Mouse (Mus musculus) limb, embryonic 14.5 days (tissue): Measurements from ENCODE around the gene D5Ertd579e. TPM values are rescaled to one million over a fixed set of nuclear protein-coding genes. Genes with fewer than 3 reads are reported as not detected.

Experiments used
- ATAC-seq: fragments of 200-750 bp; cut with Nextera tagmentation; 2 replicates; pipeline ENCODE4 v1.8.0; 2017; ENCODE audit warnings: low read depth, moderate number of reproducible peaks, moderate TSS enrichment; ENCODE audit not compliant: low FRiP score
- DNase-seq: peaks from one replicate; pipeline ENCODE4 v3.0.0-alpha.2; 2015; ENCODE audit warnings: low spot score
- H3K27ac ChIP-seq: fragments of 300-500 bp; sonication (generic); replicated peaks from 2 replicates; pipeline ENCODE4 v1.5.1; 2014; ENCODE audit warnings: low read depth, mild to moderate bottlenecking, low read length, moderate library complexity, mixed read lengths
- H3K27me3 ChIP-seq: fragments of 300-500 bp; sonication (generic); 2 replicates; pipeline ENCODE4 v1.6.1; 2014; ENCODE audit warnings: low read length, mixed read lengths; ENCODE audit not compliant: control insufficient read depth, insufficient read depth
- H3K36me3 ChIP-seq: fragments of 300-500 bp; sonication (generic); 2 replicates; pipeline ENCODE4 v1.6.1; 2014; ENCODE audit warnings: mild to moderate bottlenecking, low read length, moderate library complexity, mixed read lengths; ENCODE audit not compliant: control insufficient read depth, insufficient read depth
- H3K4me1 ChIP-seq: fragments of 300-500 bp; sonication (generic); 2 replicates; pipeline ENCODE4 v1.6.1; 2014; ENCODE audit warnings: antibody characterized with exemption, low read length, mixed read lengths; ENCODE audit not compliant: control insufficient read depth, insufficient read depth
- H3K4me2 ChIP-seq: fragments of 300-500 bp; sonication (generic); replicated peaks from 2 replicates; pipeline ENCODE4 v1.6.1; 2014; ENCODE audit warnings: low read depth, mild to moderate bottlenecking, low read length, moderate library complexity; ENCODE audit not compliant: severe bottlenecking
- H3K4me3 ChIP-seq: fragments of 300-500 bp; sonication (generic); replicated peaks from 2 replicates; pipeline ENCODE4 v1.5.1; 2014; ENCODE audit warnings: low read length
- H3K9ac ChIP-seq: fragments of 300-500 bp; sonication (generic); 2 replicates; pipeline ENCODE4 v1.6.1; 2014; ENCODE audit warnings: mild to moderate bottlenecking, low read depth, low read length, moderate library complexity; ENCODE audit not compliant: severe bottlenecking
- H3K9me3 ChIP-seq: fragments of 300-500 bp; sonication (generic); 2 replicates; pipeline ENCODE4 v1.6.1; 2016; ENCODE audit warnings: low read length; ENCODE audit not compliant: control insufficient read depth
- POLR2A ChIP-seq: fragments of 200-500 bp; IDR thresholded peaks from 2 replicates; pipeline ENCODE4 v1.8.0; 2012; ENCODE audit warnings: inconsistent platforms, mild to moderate bottlenecking, moderate library complexity, borderline replicate concordance; ENCODE audit not compliant: insufficient read depth, insufficient read length; ENCODE audit errors: extremely low read depth
- WGBS: fragments of 180-500 bp; shearing (Covaris S2); extraction: QIAGEN DNeasy Blood & Tissue Kit; methylation state at CpG from one replicate; pipeline ENCODE4 v1.1.7; 2014; 5-methylcytosine and 5-hydroxymethylcytosine counted together
- polyA plus RNA-seq, 2 experiments: library from polyadenylated mRNA; depleted of rRNA in 1 of 2; stranded (reverse) in 1 of 2; unstranded in 1 of 2; fragments of >200 nt; fragmentation: Nextera tagmentation in 1 of 2; extraction: Ambion mirVana in 1 of 2; gene quantifications; 2 replicates each; pipeline versions ENCODE4 v1.2.1 to v1.2.3; 2012 to 2014

Gene D5Ertd579e
- polyA plus RNA-seq, 2 experiments = 20.8 to 21.6 TPM

DNA sequence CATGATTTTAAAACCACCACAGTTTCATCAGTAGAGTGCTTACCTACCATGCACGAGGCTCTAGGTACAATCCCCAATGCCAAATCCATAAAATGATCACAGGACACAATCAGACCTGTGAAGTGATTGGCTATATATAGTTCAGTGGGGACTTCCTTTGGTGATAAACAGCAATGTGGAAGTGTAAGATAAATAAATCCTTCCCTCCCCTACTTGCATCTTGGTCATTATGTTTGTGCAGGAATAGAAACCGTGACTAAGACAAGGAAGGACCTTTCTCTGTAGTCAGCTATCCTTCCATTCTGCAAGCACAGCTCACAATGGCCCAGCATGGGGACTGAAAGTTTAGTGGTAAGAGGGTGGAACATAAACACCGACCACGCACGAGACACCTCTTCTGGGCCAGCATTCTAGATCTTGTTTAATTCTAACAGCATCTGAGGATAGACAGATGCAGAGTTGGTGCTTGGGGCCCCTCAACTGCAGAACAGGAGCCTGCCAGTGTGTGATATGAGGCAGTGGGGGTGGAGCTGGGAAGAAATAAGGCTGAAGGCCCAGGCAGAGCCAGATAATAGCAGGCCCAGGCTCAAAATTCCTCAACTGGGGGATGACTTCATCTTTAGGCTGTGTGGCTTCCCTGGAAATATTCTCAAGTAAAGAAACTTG lies 25.0 kb upstream of the D5Ertd579e start:
- no peak for TF ChIP-seq POLR2A
- no peaks in the 10 kb centered on the region for H3K27me3 ChIP-seq
- WGBS = 74% methylated on average over 5 of the region's 5 CpGs
- no peak overlapping the region for H3K4me2 ChIP-seq
- no peaks in the 10 kb centered on the region for H3K9me3 ChIP-seq
- ATAC-seq (no peak), DNase-seq (no peak)
- no peak overlapping the region for H3K4me3 ChIP-seq
- no peaks in the 10 kb centered on the region for H3K36me3 ChIP-seq
- no peak overlapping the region for H3K9ac ChIP-seq
- H3K4me1 ChIP-seq = no peaks in the 10 kb centered on the region
- no peak overlapping the region for H3K27ac ChIP-seq

DNA sequence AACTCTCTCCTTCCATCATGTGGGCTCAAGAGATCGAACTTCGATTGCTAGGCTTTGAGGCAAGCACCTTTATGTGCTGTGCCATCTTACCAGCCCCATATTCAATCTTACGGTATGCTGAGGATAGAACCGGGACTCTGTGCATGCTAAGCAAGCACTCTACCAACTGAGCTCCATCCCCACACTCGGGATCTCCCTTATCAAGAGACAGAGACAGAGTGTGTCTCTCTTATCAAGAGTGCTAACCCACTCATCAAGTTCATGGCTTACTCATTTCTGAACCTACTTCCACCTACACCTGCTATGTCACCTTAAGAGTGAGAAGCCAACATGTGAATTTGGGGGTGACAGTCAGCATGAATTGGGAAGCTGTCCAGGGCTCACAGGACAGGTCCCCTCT lies 24.4 kb upstream of the D5Ertd579e start:
- DNase-seq (no peak), ATAC-seq (no peak)
- no peak overlapping the region for H3K4me2 ChIP-seq
- H3K4me1 ChIP-seq = no peaks in the 10 kb centered on the region
- H3K36me3 ChIP-seq = no peaks in the 10 kb centered on the region
- WGBS = 83% methylated on average over 5 of the region's 5 CpGs
- no peak overlapping the region for H3K27ac ChIP-seq
- H3K9me3 ChIP-seq = no peaks in the 10 kb centered on the region
- no peak overlapping the region for H3K9ac ChIP-seq
- no peak for TF ChIP-seq POLR2A
- no peaks in the 10 kb centered on the region for H3K27me3 ChIP-seq
- H3K4me3 ChIP-seq = no peak overlapping the region

DNA sequence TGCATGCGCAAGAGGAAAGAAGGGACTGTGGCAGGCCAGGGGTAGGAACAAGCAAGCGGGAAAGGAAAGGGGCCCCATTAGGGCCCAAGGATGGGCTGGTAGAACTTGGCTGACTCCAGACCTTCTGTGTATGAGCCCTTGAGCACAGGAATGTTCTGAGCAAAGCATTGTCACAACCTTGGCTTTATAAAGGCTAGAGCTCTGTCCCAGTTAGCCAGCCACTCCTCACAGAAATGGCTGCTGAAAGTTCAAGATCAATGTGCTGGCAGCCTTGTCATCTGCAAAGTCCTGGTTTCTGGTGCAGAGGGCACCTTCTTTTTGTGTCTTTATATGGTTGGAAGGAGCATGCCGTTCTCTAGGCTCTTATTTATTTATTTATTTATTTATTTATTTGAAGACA lies 23.8 kb upstream of the D5Ertd579e start:
- H3K27ac ChIP-seq = no peak overlapping the region
- no peaks in the 10 kb centered on the region for H3K36me3 ChIP-seq
- H3K9ac ChIP-seq = no peak overlapping the region
- H3K4me1 ChIP-seq = no peaks in the 10 kb centered on the region
- WGBS = 84% methylated on average over 3 of the region's 3 CpGs
- no peaks in the 10 kb centered on the region for H3K27me3 ChIP-seq
- TF ChIP-seq POLR2A = no peak
- no peak overlapping the region for H3K4me2 ChIP-seq
- no peak overlapping the region for H3K4me3 ChIP-seq
- H3K9me3 ChIP-seq = no peaks in the 10 kb centered on the region
- DNase-seq (no peak), ATAC-seq (no peak)

DNA sequence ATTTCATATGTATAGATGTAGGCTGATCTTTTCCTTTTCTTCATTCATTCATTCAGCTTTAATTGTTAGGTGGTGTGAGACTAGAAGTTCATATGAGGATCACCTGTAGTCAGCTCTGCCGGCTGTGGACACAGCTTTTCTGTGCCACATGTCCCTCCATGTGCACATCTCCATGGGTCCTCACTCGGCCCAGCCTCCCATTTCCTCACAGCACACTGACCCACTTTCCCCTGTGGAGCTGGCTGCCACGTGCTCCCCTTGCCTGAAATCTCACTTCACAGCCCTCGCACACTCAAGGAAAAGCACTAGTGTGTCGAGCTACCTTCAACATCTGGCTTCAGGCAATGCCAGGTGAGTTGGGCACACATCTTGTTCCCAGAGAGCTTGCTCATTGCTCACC lies 23.3 kb upstream of the D5Ertd579e start:
- TF ChIP-seq POLR2A = no peak
- WGBS = 77% methylated on average over 5 of the region's 5 CpGs
- ATAC-seq = no peak

DNA sequence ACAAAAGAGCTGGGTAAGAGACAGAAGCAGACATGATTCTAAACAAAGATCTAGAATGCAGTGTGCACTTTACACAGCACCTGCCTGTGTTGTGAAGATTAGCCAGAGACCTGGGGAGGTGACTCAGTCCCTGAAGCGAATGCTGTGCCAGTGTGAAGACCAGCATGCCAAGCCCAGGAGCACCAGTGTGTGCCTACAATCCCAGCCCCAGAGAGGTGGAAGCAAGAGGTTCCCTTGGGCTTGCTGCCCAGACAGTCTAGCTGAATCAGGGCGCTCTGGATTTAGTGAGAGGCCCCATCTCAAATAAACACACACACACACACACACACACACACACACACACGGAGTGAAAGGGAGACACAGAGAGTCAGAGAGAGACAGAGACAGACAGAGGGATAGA lies 22.1 kb upstream of the D5Ertd579e start:
- Histone ChIP-seq H3K9me3 (no peaks in the 10 kb centered on the region), H3K27me3 (no peaks in the 10 kb centered on the region), H3K4me1 (0 out of 2 replicates have a peak, but pooled peaks cover 1% of the 10 kb centered on the region), H3K4me3 (no peak overlapping the region), H3K9ac (no peak overlapping the region), H3K36me3 (no peaks in the 10 kb centered on the region), H3K4me2 (no peak overlapping the region), H3K27ac (no peak overlapping the region)
- no peak for ATAC-seq
- TF ChIP-seq POLR2A = no peak
- no peak for DNase-seq
- 60% methylated on average over 3 of the region's 3 CpGs for WGBS

More for the DNA sequence above, 23.3 kb upstream of the D5Ertd579e start:
- no peak for DNase-seq
- no peak overlapping the region for H3K9ac ChIP-seq
- no peak overlapping the region for H3K4me3 ChIP-seq
- H3K9me3 ChIP-seq = no peaks in the 10 kb centered on the region
- no peaks in the 10 kb centered on the region for H3K36me3 ChIP-seq
- no peaks in the 10 kb centered on the region for H3K27me3 ChIP-seq
- no peaks in the 10 kb centered on the region for H3K4me1 ChIP-seq
- H3K4me2 ChIP-seq = no peak overlapping the region
- H3K27ac ChIP-seq = no peak overlapping the region
